Mouse (Mus musculus): ENCODE data around the gene Parm1. TPM values are rescaled to one million over a fixed set of nuclear protein-coding genes. Genes with fewer than 3 reads are reported as not detected.

The Parm1 gene
- polyA plus RNA-seq (2012; rRNA removed), result 36.5 and 54.4 TPM in 2 replicates

- DNase-seq (ENCODE audit: low spot score), result peak; percentile 76
Measured at GRCm38 (mm10) chr5:91517480-91518301, at the start of gene Parm1. Parm1 (plus strand) TSS chr5:91517615.

GRCm38 (mm10) chr5:91475241-91475640, 42.2 kb upstream of the Parm1 start:
- no peak for DNase-seq (ENCODE audit: low spot score)

- DNase-seq (ENCODE audit: low spot score), result no peak
Measured at GRCm38 (mm10) chr5:91476863-91477262, 40.6 kb upstream of the Parm1 start.

GRCm38 (mm10) chr5:91478673-91479072, 38.7 kb upstream of the Parm1 start:
- no peak for DNase-seq (ENCODE audit: low spot score)

- no peak for DNase-seq (ENCODE audit: low spot score)
Measured at GRCm38 (mm10) chr5:91480129-91480528, 37.3 kb upstream of the Parm1 start.

- DNase-seq (ENCODE audit: low spot score), result no peak
Measured at GRCm38 (mm10) chr5:91484324-91484723, 33.1 kb upstream of the Parm1 start.

- DNase-seq (ENCODE audit: low spot score), result no peak
Measured at GRCm38 (mm10) chr5:91494456-91494855, 23.0 kb upstream of the Parm1 start.

- DNase-seq (ENCODE audit: low spot score), result no peak
Measured at GRCm38 (mm10) chr5:91501361-91501760, 16.1 kb upstream of the Parm1 start.

- DNase-seq (ENCODE audit: low spot score), result no peak
Measured at GRCm38 (mm10) chr5:91502366-91502765, 15.0 kb upstream of the Parm1 start.

GRCm38 (mm10) chr5:91504320-91504922, 13.0 kb upstream of the Parm1 start:
- no peak for DNase-seq (ENCODE audit: low spot score)

- DNase-seq (ENCODE audit: low spot score), result no peak
Measured at GRCm38 (mm10) chr5:91517077-91517476, 338 bp upstream of the Parm1 start.

- DNase-seq (ENCODE audit: low spot score), result no peak
Measured at GRCm38 (mm10) chr5:91518302-91518790, 931 bp downstream of the Parm1 start.

GRCm38 (mm10) chr5:91518946-91519345, 1.5 kb downstream of the Parm1 start:
- peak; percentile 38 for DNase-seq (ENCODE audit: low spot score)

GRCm38 (mm10) chr5:91519521-91519920, 2.1 kb downstream of the Parm1 start:
- no peak for DNase-seq (ENCODE audit: low spot score)

- DNase-seq (ENCODE audit: low spot score), result no peak
Measured at GRCm38 (mm10) chr5:91532748-91533496, 15.5 kb downstream of the Parm1 start.

- DNase-seq (ENCODE audit: low spot score), result no peak
Measured at GRCm38 (mm10) chr5:91559071-91559610, 41.7 kb downstream of the Parm1 start.

GRCm38 (mm10) chr5:91559711-91560110, 42.3 kb downstream of the Parm1 start:
- no peak for DNase-seq (ENCODE audit: low spot score)

GRCm38 (mm10) chr5:91561394-91561793, 44.0 kb downstream of the Parm1 start:
- no peak for DNase-seq (ENCODE audit: low spot score)

GRCm38 (mm10) chr5:91562486-91562885, 45.1 kb downstream of the Parm1 start:
- no peak for DNase-seq (ENCODE audit: low spot score)

GRCm38 (mm10) chr5:91564054-91564453, 46.6 kb downstream of the Parm1 start:
- DNase-seq (ENCODE audit: low spot score), result no peak

- no peak for DNase-seq (ENCODE audit: low spot score)
Measured at GRCm38 (mm10) chr5:91565458-91565857, 48.0 kb downstream of the Parm1 start.

GRCm38 (mm10) chr5:91566591-91566990, 49.2 kb downstream of the Parm1 start:
- no peak for DNase-seq (ENCODE audit: low spot score)

Measured in urinary bladder, adult 2 months (tissue).